Mouse (Mus musculus) neural tube, embryonic 10.5 days (tissue): Measurements from ENCODE around the gene Sart3.
A peak's percentile ranks its signal among the peaks of the same experiment; 100 is the strongest.

Experiments used
- DNase-seq: peaks from one replicate; pipeline ENCODE4 v3.0.0-alpha.2; 2017; ENCODE audit warnings: low spot score; ENCODE audit errors: extremely low spot score

Gene Sart3

GRCm38 (mm10) chr5:113765641-113766526 is 6.4 kb downstream of the Sart3 start:
- DNase-seq = no peak

GRCm38 (mm10) chr5:113764426-113764825 is 7.9 kb downstream of the Sart3 start:
- no peak for DNase-seq

GRCm38 (mm10) chr5:113761585-113761984 is 10.7 kb downstream of the Sart3 start:
- no peak for DNase-seq

- DNase-seq = no peak
Measured at GRCm38 (mm10) chr5:113755347-113756030, 16.8 kb downstream of the Sart3 start.

GRCm38 (mm10) chr5:113751521-113752157 is 20.7 kb downstream of the Sart3 start:
- no peak for DNase-seq

GRCm38 (mm10) chr5:113748556-113749331 is 23.6 kb downstream of the Sart3 start:
- DNase-seq = no peak

GRCm38 (mm10) chr5:113747629-113748028 is 24.7 kb downstream of the Sart3 start:
- no peak for DNase-seq

GRCm38 (mm10) chr5:113737607-113738237 is 34.6 kb downstream of the Sart3 start:
- no peak for DNase-seq

GRCm38 (mm10) chr5:113736522-113737164 is 35.7 kb downstream of the Sart3 start:
- DNase-seq = no peak

GRCm38 (mm10) chr5:113736113-113736502 is 36.2 kb downstream of the Sart3 start:
- no peak for DNase-seq

GRCm38 (mm10) chr5:113735345-113736112 is 36.8 kb downstream of the Sart3 start, which contains the start of gene Ficd:
Ficd (plus strand) TSS chr5:113735803.
- DNase-seq = peak; percentile 98

GRCm38 (mm10) chr5:113735023-113735344 is 37.3 kb downstream of the Sart3 start:
- DNase-seq = no peak

GRCm38 (mm10) chr5:113734376-113734775 is 37.9 kb downstream of the Sart3 start:
- no peak for DNase-seq

GRCm38 (mm10) chr5:113732182-113732581 is 40.1 kb downstream of the Sart3 start:
- peak; percentile 59 for DNase-seq

- no peak for DNase-seq
Measured at GRCm38 (mm10) chr5:113731174-113731573, 41.1 kb downstream of the Sart3 start.

- no peak for DNase-seq
Measured at GRCm38 (mm10) chr5:113730641-113731121, 41.6 kb downstream of the Sart3 start.

GRCm38 (mm10) chr5:113728691-113729090 is 43.6 kb downstream of the Sart3 start:
- DNase-seq = no peak

- no peak for DNase-seq
Measured at GRCm38 (mm10) chr5:113728011-113728410, 44.3 kb downstream of the Sart3 start.

GRCm38 (mm10) chr5:113727238-113727637 is 45.1 kb downstream of the Sart3 start:
- DNase-seq = no peak
